Mouse (Mus musculus): Measurements from ENCODE around the gene Ahcyl1. TPM values are rescaled to one million over a fixed set of nuclear protein-coding genes. Genes with fewer than 3 reads are reported as not detected.

Gene Ahcyl1
- total RNA-seq, 2 experiments from 2014 or later = 52.7 to 88.6 TPM

GRCm38 (mm10) chr3:107625536-107625935 is 70.8 kb downstream of the Ahcyl1 start:
- no peak for ATAC-seq (replicated peaks; ENCODE audit: low FRiP score, low TSS enrichment, poor library complexity, severe bottlenecking)

GRCm38 (mm10) chr3:107624424-107624823 is 71.9 kb downstream of the Ahcyl1 start:
- no peak for ATAC-seq (replicated peaks; ENCODE audit: low FRiP score, low TSS enrichment, poor library complexity, severe bottlenecking)

GRCm38 (mm10) chr3:107622537-107622936 is 73.8 kb downstream of the Ahcyl1 start:
- no peak for ATAC-seq (replicated peaks; ENCODE audit: low FRiP score, low TSS enrichment, poor library complexity, severe bottlenecking)

- no peak for ATAC-seq (replicated peaks; ENCODE audit: low FRiP score, low TSS enrichment, poor library complexity, severe bottlenecking)
Observed at GRCm38 (mm10) chr3:107621286-107622075, 74.9 kb downstream of the Ahcyl1 start.

GRCm38 (mm10) chr3:107619911-107620310 is 76.4 kb downstream of the Ahcyl1 start:
- ATAC-seq (replicated peaks; ENCODE audit: low FRiP score, low TSS enrichment, poor library complexity, severe bottlenecking) = no peak

GRCm38 (mm10) chr3:107617800-107618199 is 78.6 kb downstream of the Ahcyl1 start:
- no peak for ATAC-seq (replicated peaks; ENCODE audit: low FRiP score, low TSS enrichment, poor library complexity, severe bottlenecking)

Other genes starting within 250 kb of the Ahcyl1 start
- not detected in 2 replicates for gene Kcnc4, start 237.0 kb downstream of the Ahcyl1 start, total RNA-seq (2014; fragmentation: Nextera tagmentation)
- gene Kcnc4, start 237.0 kb downstream of the Ahcyl1 start, total RNA-seq (2017) = not detected in 2 replicates
- not detected in 2 replicates for gene Slc6a17, start 178.5 kb downstream of the Ahcyl1 start, total RNA-seq (2014; fragmentation: Nextera tagmentation)
- not detected in 2 replicates for gene Slc6a17, start 178.5 kb downstream of the Ahcyl1 start, total RNA-seq (2017)
- gene Ubl4b, start 141.5 kb downstream of the Ahcyl1 start, total RNA-seq (2014; fragmentation: Nextera tagmentation) = not detected in 2 replicates
- gene Ubl4b, start 141.5 kb downstream of the Ahcyl1 start, total RNA-seq (2017) = not detected in 2 replicates
- not detected in 2 replicates for gene Alx3, start 101.5 kb downstream of the Ahcyl1 start, total RNA-seq (2014; fragmentation: Nextera tagmentation)
- gene Alx3, start 101.5 kb downstream of the Ahcyl1 start, total RNA-seq (2017) = not detected in 2 replicates
- not detected in 2 replicates for gene Gm10961, start 65.2 kb downstream of the Ahcyl1 start, total RNA-seq (2014; fragmentation: Nextera tagmentation)
- not detected in 2 replicates for gene Gm10961, start 65.2 kb downstream of the Ahcyl1 start, total RNA-seq (2017)
- 19.9 and 20.5 TPM in 2 replicates for gene Strip1, start 64.9 kb downstream of the Ahcyl1 start, total RNA-seq (2014; fragmentation: Nextera tagmentation)
- gene Strip1, start 64.9 kb downstream of the Ahcyl1 start, total RNA-seq (2017) = 16.9 and 22.6 TPM in 2 replicates
- 0.35 TPM in 1 of 2 replicates, not detected in the other for gene Csf1, start 63.9 kb upstream of the Ahcyl1 start, total RNA-seq (2014; fragmentation: Nextera tagmentation)
- gene Csf1, start 63.9 kb upstream of the Ahcyl1 start, total RNA-seq (2017) = 0.50 TPM in 1 of 2 replicates, not detected in the other
- not detected in 2 replicates for gene Eps8l3, start 180.7 kb upstream of the Ahcyl1 start, total RNA-seq (2014; fragmentation: Nextera tagmentation)
- gene Eps8l3, start 180.7 kb upstream of the Ahcyl1 start, total RNA-seq (2017) = not detected in 2 replicates
- gene Gstm5, start 199.3 kb upstream of the Ahcyl1 start, total RNA-seq (2014; fragmentation: Nextera tagmentation) = 233 and 255 TPM in 2 replicates
- 231 and 241 TPM in 2 replicates for gene Gstm5, start 199.3 kb upstream of the Ahcyl1 start, total RNA-seq (2017)
- gene Gstm7, start 235.3 kb upstream of the Ahcyl1 start, total RNA-seq (2014; fragmentation: Nextera tagmentation) = 0.62 and 6.3 TPM in 2 replicates
- 1.9 TPM in 1 of 2 replicates, not detected in the other for gene Gstm7, start 235.3 kb upstream of the Ahcyl1 start, total RNA-seq (2017)
- not detected in 2 replicates for gene Gstm6, start 247.2 kb upstream of the Ahcyl1 start, total RNA-seq (2014; fragmentation: Nextera tagmentation)
- not detected in 2 replicates for gene Gstm6, start 247.2 kb upstream of the Ahcyl1 start, total RNA-seq (2017)